Mouse (Mus musculus): ENCODE measurements around the gene Ryr2. TPM values are rescaled to one million over a fixed set of nuclear protein-coding genes. Genes with fewer than 3 reads are reported as not detected.

Gene Ryr2
- polyA plus RNA-seq, 1 experiment from 2014 or later = 0.78 TPM

DNA sequence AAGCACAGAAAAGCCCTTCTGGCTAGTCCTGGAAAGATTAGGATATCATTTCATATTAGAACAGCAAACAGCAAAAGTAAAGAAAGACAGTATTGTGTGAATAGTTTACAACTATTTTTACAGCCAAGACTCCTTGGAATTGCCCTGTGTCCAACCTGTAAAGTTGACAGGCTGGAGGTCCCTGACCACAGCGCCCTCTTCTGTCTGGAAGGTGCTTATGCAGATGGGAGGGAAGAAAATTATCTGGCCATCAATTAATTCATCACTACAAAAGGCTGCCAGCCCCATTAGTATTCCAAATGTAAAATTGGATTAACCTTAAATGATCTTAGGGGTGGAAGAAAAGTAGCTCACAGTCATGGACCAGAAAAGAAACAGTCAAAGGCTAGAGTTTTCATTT, 231.9 kb downstream of the Ryr2 start:
- Histone ChIP-seq H3K36me3 (ENCODE audit: insufficient read depth, low read length) (no peaks in the 10 kb centered on the region), H3K9me3 (ENCODE audit: low read length) (no peaks in the 10 kb centered on the region), H3K4me3 (ENCODE audit: low read depth, low read length) (no peak overlapping the region), H3K27ac (ENCODE audit: low read length) (no peak overlapping the region), H3K4me2 (replicated peaks; ENCODE audit: low read depth, low read length) (no peak overlapping the region), H3K27me3 (replicated peaks; ENCODE audit: insufficient read depth, low read length) (no peaks in the 10 kb centered on the region), H3K9ac (replicated peaks; ENCODE audit: low read depth) (no peak overlapping the region), H3K4me1 (ENCODE audit: insufficient read depth, low read depth, low read length) (no peaks in the 10 kb centered on the region)
- WGBS = 0% methylated on average over 1 of the region's 1 CpGs
- ATAC-seq (no peak), DNase-seq (ENCODE audit: low spot score) (peak; percentile 45)
- TF ChIP-seq EP300 (IDR thresholded peaks at IDR 0.05) = no peak
- TF ChIP-seq CTCF (IDR thresholded peaks at IDR 0.05) = peak; percentile 70

- 67% methylated on average over 1 of the region's 1 CpGs for WGBS
- H3K4me1 ChIP-seq (ENCODE audit: insufficient read depth, low read depth, low read length) = no peaks in the 10 kb centered on the region
- no peaks in the 10 kb centered on the region for H3K27me3 ChIP-seq (replicated peaks; ENCODE audit: insufficient read depth, low read length)
- no peak overlapping the region for H3K4me3 ChIP-seq (ENCODE audit: low read depth, low read length)
- ATAC-seq (no peak), DNase-seq (ENCODE audit: low spot score) (no peak)
- H3K9ac ChIP-seq (replicated peaks; ENCODE audit: low read depth) = no peak overlapping the region
- TF ChIP-seq EP300 (IDR thresholded peaks at IDR 0.05) (no peak), CTCF (IDR thresholded peaks at IDR 0.05) (no peak)
- no peak overlapping the region for H3K4me2 ChIP-seq (replicated peaks; ENCODE audit: low read depth, low read length)
- no peaks in the 10 kb centered on the region for H3K36me3 ChIP-seq (ENCODE audit: insufficient read depth, low read length)
- H3K9me3 ChIP-seq (ENCODE audit: low read length) = no peaks in the 10 kb centered on the region
- no peak overlapping the region for H3K27ac ChIP-seq (ENCODE audit: low read length)
Measured at GRCm38 (mm10) chr13:11869971-11870370, 236.8 kb downstream of the Ryr2 start.

- 68% methylated on average over 2 of the region's 2 CpGs for WGBS
- DNase-seq (ENCODE audit: low spot score) (no peak), ATAC-seq (no peak)
- Histone ChIP-seq H3K4me2 (replicated peaks; ENCODE audit: low read depth, low read length) (no peak overlapping the region), H3K9me3 (ENCODE audit: low read length) (no peaks in the 10 kb centered on the region), H3K4me3 (ENCODE audit: low read depth, low read length) (no peak overlapping the region), H3K27me3 (replicated peaks; ENCODE audit: insufficient read depth, low read length) (no peaks in the 10 kb centered on the region), H3K4me1 (ENCODE audit: insufficient read depth, low read depth, low read length) (no peaks in the 10 kb centered on the region), H3K36me3 (ENCODE audit: insufficient read depth, low read length) (no peaks in the 10 kb centered on the region), H3K27ac (ENCODE audit: low read length) (no peak overlapping the region), H3K9ac (replicated peaks; ENCODE audit: low read depth) (no peak overlapping the region)
- no peak for TF ChIP-seq EP300 (IDR thresholded peaks at IDR 0.05)
- no peak for TF ChIP-seq CTCF (IDR thresholded peaks at IDR 0.05)
Measured at GRCm38 (mm10) chr13:11869486-11869885, 237.3 kb downstream of the Ryr2 start.

- no peak overlapping the region for H3K4me2 ChIP-seq (replicated peaks; ENCODE audit: low read depth, low read length)
- TF ChIP-seq EP300 (IDR thresholded peaks at IDR 0.05) (no peak), CTCF (IDR thresholded peaks at IDR 0.05) (no peak)
- H3K9ac ChIP-seq (replicated peaks; ENCODE audit: low read depth) = no peak overlapping the region
- no peak overlapping the region for H3K27ac ChIP-seq (ENCODE audit: low read length)
- no peaks in the 10 kb centered on the region for H3K27me3 ChIP-seq (replicated peaks; ENCODE audit: insufficient read depth, low read length)
- H3K4me1 ChIP-seq (ENCODE audit: insufficient read depth, low read depth, low read length) = no peaks in the 10 kb centered on the region
- DNase-seq (ENCODE audit: low spot score) (no peak), ATAC-seq (no peak)
- H3K36me3 ChIP-seq (ENCODE audit: insufficient read depth, low read length) = no peaks in the 10 kb centered on the region
- no peak overlapping the region for H3K4me3 ChIP-seq (ENCODE audit: low read depth, low read length)
- H3K9me3 ChIP-seq (ENCODE audit: low read length) = no peaks in the 10 kb centered on the region
- 81% methylated on average over 2 of the region's 2 CpGs for WGBS
Measured at GRCm38 (mm10) chr13:11868979-11869378, 237.8 kb downstream of the Ryr2 start.

DNA sequence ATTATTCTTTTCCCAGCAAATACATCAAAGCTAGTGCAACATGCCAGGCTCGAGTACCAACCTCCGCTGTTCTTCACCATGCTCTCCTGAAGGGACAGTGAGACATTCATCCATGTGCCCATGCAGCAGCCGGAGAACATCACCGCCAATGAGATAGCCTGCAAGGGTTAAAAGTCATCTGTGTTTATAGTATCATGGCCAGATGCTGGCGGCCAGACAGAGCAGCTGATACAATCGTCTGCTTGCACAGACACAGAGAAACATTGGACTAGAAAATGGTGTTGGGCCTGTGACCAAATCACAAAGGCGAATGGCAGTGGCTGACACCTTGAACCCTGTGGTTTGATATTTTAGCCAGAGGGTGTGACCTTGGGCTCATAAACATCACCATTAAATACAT, 238.7 kb downstream of the Ryr2 start:
- H3K36me3 ChIP-seq (ENCODE audit: insufficient read depth, low read length) = no peaks in the 10 kb centered on the region
- no peak for DNase-seq (ENCODE audit: low spot score)
- H3K4me2 ChIP-seq (replicated peaks; ENCODE audit: low read depth, low read length) = no peak overlapping the region
- H3K27me3 ChIP-seq (replicated peaks; ENCODE audit: insufficient read depth, low read length) = no peaks in the 10 kb centered on the region
- TF ChIP-seq EP300 (IDR thresholded peaks at IDR 0.05) (no peak), CTCF (IDR thresholded peaks at IDR 0.05) (no peak)
- H3K4me3 ChIP-seq (ENCODE audit: low read depth, low read length) = no peak overlapping the region
- no peak for ATAC-seq
- WGBS = 58% methylated on average over 7 of the region's 7 CpGs
- no peaks in the 10 kb centered on the region for H3K9me3 ChIP-seq (ENCODE audit: low read length)
- no peak overlapping the region for H3K9ac ChIP-seq (replicated peaks; ENCODE audit: low read depth)
- no peak overlapping the region for H3K27ac ChIP-seq (ENCODE audit: low read length)
- H3K4me1 ChIP-seq (ENCODE audit: insufficient read depth, low read depth, low read length) = no peaks in the 10 kb centered on the region

DNA sequence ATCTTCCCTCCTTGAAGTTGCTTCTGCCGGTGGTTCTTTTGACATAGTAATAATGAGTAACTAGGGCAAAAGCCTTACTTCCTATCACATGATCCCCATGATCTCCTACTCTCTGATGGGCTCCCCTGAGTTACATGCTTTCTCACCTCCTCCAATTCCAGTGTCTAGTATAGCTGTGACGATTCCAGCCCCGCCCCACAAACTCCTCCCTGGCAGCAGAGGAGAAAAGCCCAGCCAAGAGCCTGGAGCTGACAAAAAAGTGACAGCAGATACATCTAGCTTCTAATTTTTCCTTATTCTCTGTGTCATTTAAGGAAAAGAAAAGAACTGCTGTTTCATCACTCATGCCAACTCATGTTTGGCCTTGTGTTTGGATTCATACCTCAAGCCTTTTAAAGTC, 241.5 kb downstream of the Ryr2 start:
- no peak overlapping the region for H3K4me3 ChIP-seq (ENCODE audit: low read depth, low read length)
- H3K9me3 ChIP-seq (ENCODE audit: low read length) = no peaks in the 10 kb centered on the region
- H3K9ac ChIP-seq (replicated peaks; ENCODE audit: low read depth) = no peak overlapping the region
- TF ChIP-seq CTCF (IDR thresholded peaks at IDR 0.05) (no peak), EP300 (IDR thresholded peaks at IDR 0.05) (no peak)
- 70% methylated on average over 3 of the region's 3 CpGs for WGBS
- ATAC-seq (no peak), DNase-seq (ENCODE audit: low spot score) (no peak)
- no peaks in the 10 kb centered on the region for H3K36me3 ChIP-seq (ENCODE audit: insufficient read depth, low read length)
- H3K27me3 ChIP-seq (replicated peaks; ENCODE audit: insufficient read depth, low read length) = no peaks in the 10 kb centered on the region
- no peak overlapping the region for H3K27ac ChIP-seq (ENCODE audit: low read length)
- no peaks in the 10 kb centered on the region for H3K4me1 ChIP-seq (ENCODE audit: insufficient read depth, low read depth, low read length)
- no peak overlapping the region for H3K4me2 ChIP-seq (replicated peaks; ENCODE audit: low read depth, low read length)

- Histone ChIP-seq H3K4me2 (replicated peaks; ENCODE audit: low read depth, low read length) (no peak overlapping the region), H3K4me3 (ENCODE audit: low read depth, low read length) (no peak overlapping the region), H3K36me3 (ENCODE audit: insufficient read depth, low read length) (no peaks in the 10 kb centered on the region), H3K4me1 (ENCODE audit: insufficient read depth, low read depth, low read length) (no peaks in the 10 kb centered on the region), H3K27me3 (replicated peaks; ENCODE audit: insufficient read depth, low read length) (no peaks in the 10 kb centered on the region), H3K27ac (ENCODE audit: low read length) (no peak overlapping the region), H3K9me3 (ENCODE audit: low read length) (no peaks in the 10 kb centered on the region), H3K9ac (replicated peaks; ENCODE audit: low read depth) (no peak overlapping the region)
- WGBS = 38% methylated on average over 3 of the region's 3 CpGs
- no peak for TF ChIP-seq CTCF (IDR thresholded peaks at IDR 0.05)
- TF ChIP-seq EP300 (IDR thresholded peaks at IDR 0.05) = peak; percentile 89
- ATAC-seq = peak; percentile 96
- peak; percentile 85 for DNase-seq (ENCODE audit: low spot score)
Measured at GRCm38 (mm10) chr13:11851691-11852090, 255.1 kb downstream of the Ryr2 start.

Measured in lung, postnatal 0 days (tissue).